Mouse (Mus musculus) embryonic fibroblast, embryonic 13.5 days (primary cell): ENCODE results near the gene Herpud2.

Experiments used
- CTCF ChIP-seq: IDR thresholded peaks from 2 replicates; pipeline ENCODE4 v1.5.1; 2011; ENCODE audit warnings: mild to moderate bottlenecking, control low read depth, low read length, moderate library complexity, borderline replicate concordance; ENCODE audit not compliant: insufficient read depth
- POLR2A ChIP-seq: IDR thresholded peaks from 2 replicates; pipeline ENCODE4 v1.6.1; 2011; ENCODE audit warnings: low read depth, mild to moderate bottlenecking, control low read depth, low read length, moderate library complexity

DNA sequence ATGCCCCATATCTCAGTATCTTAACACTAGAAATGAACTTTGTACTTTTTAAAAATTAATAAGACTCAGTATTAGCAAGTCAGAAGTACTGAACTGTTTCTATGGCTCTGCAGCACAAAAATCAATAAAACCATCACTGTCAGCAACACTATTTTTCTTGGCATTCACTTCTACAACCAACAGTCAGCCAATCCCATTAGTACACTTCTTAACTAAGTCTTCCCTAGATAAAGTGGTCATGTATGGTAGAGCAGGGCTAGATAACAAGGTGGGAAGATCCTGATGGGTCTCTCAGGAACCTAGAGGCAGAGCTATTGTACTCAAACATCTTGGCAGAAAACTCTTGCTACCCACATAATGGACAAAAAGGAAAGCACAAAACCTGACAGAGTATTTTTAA is 7.7 kb downstream of the Herpud2 start:
- TF ChIP-seq POLR2A, result no peak
- no peak for TF ChIP-seq CTCF
